Mouse (Mus musculus): ENCODE data around the gene 5730596B20Rik.

- TF ChIP-seq POLR2A (IDR thresholded peaks at IDR 0.05; ENCODE audit: insufficient read depth, low read length) (no peak), CTCF (IDR thresholded peaks at IDR 0.05; ENCODE audit: low read depth, low read length) (peak; percentile 86), EP300 (IDR thresholded peaks at IDR 0.05; ENCODE audit: insufficient read depth, low read depth, low read length) (no peak)
Observed at GRCm38 (mm10) chr6:52221337-52221992, 44.2 kb downstream of the 5730596B20Rik start, which contains the start of gene Hoxa7.

All from ES-Bruce4 (cell line).